Mouse (Mus musculus): ENCODE results near the gene Xrcc1.

DNA sequence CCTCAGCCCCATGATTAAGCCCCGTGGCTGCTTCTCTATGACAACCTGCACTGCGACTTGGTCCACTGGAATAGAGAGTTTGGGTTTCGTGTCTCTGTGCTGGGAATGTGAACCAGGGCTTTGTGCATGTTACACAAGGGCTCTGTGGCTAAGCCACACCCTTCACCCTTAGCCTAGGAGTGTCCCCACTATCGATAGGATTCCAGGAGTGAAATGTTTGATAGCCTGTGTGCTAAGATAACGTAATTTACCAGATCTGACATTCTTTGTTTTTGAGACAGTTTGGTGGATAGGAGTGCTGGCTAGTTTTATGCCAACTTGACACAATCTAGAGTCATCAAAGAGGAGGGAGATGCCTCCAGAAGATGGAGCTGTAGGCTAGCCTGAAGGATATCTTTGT, 45.6 kb downstream of the Xrcc1 start:
- TF ChIP-seq CTCF (IDR thresholded peaks at IDR 0.05; ENCODE audit: low read depth, low read length): no peak
- TF ChIP-seq GATA1 (IDR thresholded peaks at IDR 0.05; ENCODE audit: borderline replicate concordance, low read length): no peak

Measured in G1E (cell line).